Mouse (Mus musculus) intestine, embryonic 15.5 days (tissue): Measurements from ENCODE around the gene Susd1. TPM values are rescaled to one million over a fixed set of nuclear protein-coding genes. Genes with fewer than 3 reads are reported as not detected.
A peak's percentile ranks its signal among the peaks of the same experiment; 100 is the strongest.

Source experiments
- ATAC-seq: fragments of 200-750 bp; cut with Nextera tagmentation; 2 replicates; pipeline ENCODE4 v1.8.0; 2017; ENCODE audit warnings: moderate TSS enrichment, moderate library complexity
- H3K27ac ChIP-seq: fragments of 300-500 bp; sonication (generic); 2 replicates; pipeline ENCODE4 v1.5.1; 2015; ENCODE audit warnings: mild to moderate bottlenecking, inconsistent platforms
- H3K27me3 ChIP-seq: fragments of 300-500 bp; sonication (generic); replicated peaks from 2 replicates; pipeline ENCODE4 v1.6.1; 2015; ENCODE audit warnings: inconsistent platforms
- H3K36me3 ChIP-seq: fragments of 300-500 bp; sonication (generic); 2 replicates; pipeline ENCODE4 v1.6.1; 2015; ENCODE audit warnings: inconsistent platforms
- H3K4me1 ChIP-seq: fragments of 300-500 bp; sonication (generic); replicated peaks from 2 replicates; pipeline ENCODE4 v1.6.1; 2015; ENCODE audit warnings: inconsistent platforms
- H3K4me2 ChIP-seq: fragments of 300-500 bp; sonication (generic); replicated peaks from 2 replicates; pipeline ENCODE4 v1.6.1; 2015; ENCODE audit warnings: mild to moderate bottlenecking, inconsistent platforms
- H3K4me3 ChIP-seq: fragments of 300-500 bp; sonication (generic); replicated peaks from 2 replicates; pipeline ENCODE4 v1.5.1; 2015; ENCODE audit warnings: inconsistent platforms
- H3K9ac ChIP-seq: fragments of 300-500 bp; sonication (generic); 2 replicates; pipeline ENCODE4 v1.6.1; 2015; ENCODE audit warnings: inconsistent platforms
- H3K9me3 ChIP-seq: fragments of 300-500 bp; sonication (generic); 2 replicates; pipeline ENCODE4 v1.6.1; 2016; ENCODE audit warnings: inconsistent platforms
- WGBS: fragments of 180-500 bp; shearing (Covaris S2); methylation state at CpG from one replicate; pipeline ENCODE4 v1.1.7; 2015; 5-methylcytosine and 5-hydroxymethylcytosine counted together
- polyA plus RNA-seq: library from polyadenylated mRNA; unstranded; fragments of >200 nt; fragmentation: Nextera tagmentation; extraction: Ambion mirVana; gene quantifications from 2 replicates; pipeline ENCODE4 v1.2.1, GENCODE M21; 2015

Susd1 gene
- polyA plus RNA-seq, 1 experiment from 2014 or later: 10.8 TPM

- WGBS: 25% methylated on average over 13 of the region's 13 CpGs
These were observed 49.9 kb downstream of the Susd1 start for GRCm38 (mm10) chr4:59388447-59389030.

GRCm38 (mm10) chr4:59387387-59388210 is 50.8 kb downstream of the Susd1 start:
- peak; percentile 92 for ATAC-seq
- peaks cover 13% of the 10 kb centered on the region for H3K4me1 ChIP-seq
- no peaks in the 10 kb centered on the region for H3K9me3 ChIP-seq
- no peak overlapping the region for H3K4me3 ChIP-seq
- H3K4me2 ChIP-seq: peak overlapping the region; percentile 33
- no peaks in the 10 kb centered on the region for H3K36me3 ChIP-seq
- 36% methylated on average over 13 of the region's 13 CpGs for WGBS
- peak overlapping the region; percentile 51 for H3K27ac ChIP-seq
- H3K9ac ChIP-seq: no peak overlapping the region
- H3K27me3 ChIP-seq: no peaks in the 10 kb centered on the region

More at GRCm38 (mm10) chr4:59388447-59389030, 49.9 kb downstream of the Susd1 start:
- H3K4me3 ChIP-seq: no peak overlapping the region
- H3K4me1 ChIP-seq: peaks cover 13% of the 10 kb centered on the region
- no peaks in the 10 kb centered on the region for H3K27me3 ChIP-seq
- peak; percentile 32; the same call in 1 of the 2 replicates for ATAC-seq
- H3K4me2 ChIP-seq: peak overlapping the region; percentile 33
- peak overlapping the region; percentile 51 for H3K27ac ChIP-seq
- no peaks in the 10 kb centered on the region for H3K36me3 ChIP-seq
- H3K9ac ChIP-seq: no peak overlapping the region
- H3K9me3 ChIP-seq: no peaks in the 10 kb centered on the region

GRCm38 (mm10) chr4:59385254-59385895 is 53.1 kb downstream of the Susd1 start:
- no peak overlapping the region for H3K9ac ChIP-seq
- no peak overlapping the region for H3K4me3 ChIP-seq
- no peak overlapping the region for H3K27ac ChIP-seq
- H3K4me2 ChIP-seq: no peak overlapping the region
- no peaks in the 10 kb centered on the region for H3K36me3 ChIP-seq
- no peaks in the 10 kb centered on the region for H3K9me3 ChIP-seq
- no peak for ATAC-seq
- peaks cover 13% of the 10 kb centered on the region for H3K4me1 ChIP-seq
- 82% methylated on average over 10 of the region's 10 CpGs for WGBS
- no peaks in the 10 kb centered on the region for H3K27me3 ChIP-seq

GRCm38 (mm10) chr4:59383791-59384190 is 54.6 kb downstream of the Susd1 start:
- 81% methylated on average over 3 of the region's 3 CpGs for WGBS
- Histone ChIP-seq H3K27me3 (no peaks in the 10 kb centered on the region), H3K9ac (no peak overlapping the region), H3K36me3 (no peaks in the 10 kb centered on the region), H3K4me2 (no peak overlapping the region), H3K27ac (no peak overlapping the region), H3K4me1 (peaks cover 11% of the 10 kb centered on the region), H3K9me3 (no peaks in the 10 kb centered on the region), H3K4me3 (no peak overlapping the region)
- no peak for ATAC-seq

- 38% methylated on average over 12 of the region's 12 CpGs for WGBS
- Histone ChIP-seq H3K27ac (no peak overlapping the region), H3K4me2 (no peak overlapping the region), H3K9ac (no peak overlapping the region), H3K36me3 (no peaks in the 10 kb centered on the region), H3K9me3 (no peaks in the 10 kb centered on the region), H3K4me1 (no peaks in the 10 kb centered on the region), H3K27me3 (no peaks in the 10 kb centered on the region), H3K4me3 (no peak overlapping the region)
- 0 out of 2 replicates have a peak, but pooled peaks have one; percentile 19 for ATAC-seq
These were observed 56.3 kb downstream of the Susd1 start for GRCm38 (mm10) chr4:59382131-59382530.

- no peak overlapping the region for H3K27ac ChIP-seq
- no peaks in the 10 kb centered on the region for H3K4me1 ChIP-seq
- H3K9me3 ChIP-seq: no peaks in the 10 kb centered on the region
- no peak overlapping the region for H3K4me3 ChIP-seq
- no peak overlapping the region for H3K9ac ChIP-seq
- peak; percentile 63 for ATAC-seq
- 76% methylated on average over 13 of the region's 13 CpGs for WGBS
- H3K36me3 ChIP-seq: no peaks in the 10 kb centered on the region
- H3K4me2 ChIP-seq: no peak overlapping the region
- H3K27me3 ChIP-seq: no peaks in the 10 kb centered on the region
These were observed 57.3 kb downstream of the Susd1 start for GRCm38 (mm10) chr4:59381007-59381743.

GRCm38 (mm10) chr4:59380478-59380877 is 58.0 kb downstream of the Susd1 start:
- H3K9me3 ChIP-seq: no peaks in the 10 kb centered on the region
- no peak overlapping the region for H3K4me3 ChIP-seq
- H3K27ac ChIP-seq: no peak overlapping the region
- ATAC-seq: no peak
- H3K36me3 ChIP-seq: no peaks in the 10 kb centered on the region
- WGBS: 84% methylated on average over 4 of the region's 4 CpGs
- no peak overlapping the region for H3K9ac ChIP-seq
- H3K4me2 ChIP-seq: no peak overlapping the region
- H3K27me3 ChIP-seq: no peaks in the 10 kb centered on the region
- H3K4me1 ChIP-seq: no peaks in the 10 kb centered on the region

- no peak for ATAC-seq
- H3K4me3 ChIP-seq: no peak overlapping the region
- H3K9ac ChIP-seq: no peak overlapping the region
- no peaks in the 10 kb centered on the region for H3K36me3 ChIP-seq
- H3K4me1 ChIP-seq: no peaks in the 10 kb centered on the region
- H3K27ac ChIP-seq: no peak overlapping the region
- no peaks in the 10 kb centered on the region for H3K9me3 ChIP-seq
- no peaks in the 10 kb centered on the region for H3K27me3 ChIP-seq
- 81% methylated on average over 5 of the region's 5 CpGs for WGBS
- H3K4me2 ChIP-seq: no peak overlapping the region
These were observed 58.6 kb downstream of the Susd1 start for GRCm38 (mm10) chr4:59379876-59380275.

GRCm38 (mm10) chr4:59378631-59379030 is 59.8 kb downstream of the Susd1 start:
- no peaks in the 10 kb centered on the region for H3K36me3 ChIP-seq
- 84% methylated on average over 4 of the region's 4 CpGs for WGBS
- ATAC-seq: no peak
- no peak overlapping the region for H3K4me3 ChIP-seq
- no peaks in the 10 kb centered on the region for H3K4me1 ChIP-seq
- no peaks in the 10 kb centered on the region for H3K27me3 ChIP-seq
- no peak overlapping the region for H3K9ac ChIP-seq
- no peak overlapping the region for H3K27ac ChIP-seq
- no peak overlapping the region for H3K4me2 ChIP-seq
- H3K9me3 ChIP-seq: no peaks in the 10 kb centered on the region

- H3K4me3 ChIP-seq: no peak overlapping the region
- no peaks in the 10 kb centered on the region for H3K27me3 ChIP-seq
- H3K4me2 ChIP-seq: no peak overlapping the region
- no peaks in the 10 kb centered on the region for H3K4me1 ChIP-seq
- H3K9ac ChIP-seq: no peak overlapping the region
- ATAC-seq: no peak
- H3K27ac ChIP-seq: no peak overlapping the region
- no peaks in the 10 kb centered on the region for H3K9me3 ChIP-seq
- H3K36me3 ChIP-seq: no peaks in the 10 kb centered on the region
- WGBS: 69% methylated on average over 10 of the region's 10 CpGs
These were observed 64.0 kb downstream of the Susd1 start for GRCm38 (mm10) chr4:59374271-59374938.

GRCm38 (mm10) chr4:59372546-59373157 is 65.8 kb downstream of the Susd1 start:
- no peak overlapping the region for H3K9ac ChIP-seq
- WGBS: 69% methylated on average over 5 of the region's 5 CpGs
- no peaks in the 10 kb centered on the region for H3K4me1 ChIP-seq
- no peaks in the 10 kb centered on the region for H3K27me3 ChIP-seq
- H3K4me2 ChIP-seq: no peak overlapping the region
- no peak; the same call in 1 of the 2 replicates for ATAC-seq
- H3K4me3 ChIP-seq: no peak overlapping the region
- no peak overlapping the region for H3K27ac ChIP-seq
- H3K9me3 ChIP-seq: no peaks in the 10 kb centered on the region
- no peaks in the 10 kb centered on the region for H3K36me3 ChIP-seq
